Mouse (Mus musculus) central nervous system, embryonic 14 days (tissue): ENCODE data around the gene Cpox. TPM values are rescaled to one million over a fixed set of nuclear protein-coding genes. Genes with fewer than 3 reads are reported as not detected.

Source experiments
- polyA plus RNA-seq: library from polyadenylated mRNA; depleted of rRNA; stranded (reverse); fragments of >200 nt; gene quantifications from 2 replicates; pipeline ENCODE4 v1.2.3, GENCODE M21; 2012; rRNA removed

Cpox gene
- 11.1 and 13.3 TPM in 2 replicates for polyA plus RNA-seq

GRCm38 (mm10) chr16:58669917-58670630 is at the start of gene Cpox:
TSS of gene Cpox (plus strand) at chr16:58670292.

GRCm38 (mm10) chr16:58638689-58639175 is 31.4 kb upstream of the Cpox start, which contains the start of gene E330017A01Rik:
TSS of gene E330017A01Rik (minus strand) at chr16:58638739.

GRCm38 (mm10) chr16:58718666-58719120 is 48.6 kb downstream of the Cpox start, which contains the start of gene Gpr15:
TSS of gene Gpr15 (minus strand) at chr16:58719070.

GRCm38 (mm10) chr16:58727477-58728131 is 57.5 kb downstream of the Cpox start, which contains the start of gene Cldnd1:
TSS of gene Cldnd1 (plus strand) at chr16:58727910.

GRCm38 (mm10) chr16:58763076-58763475 is 93.0 kb downstream of the Cpox start, which contains the start of gene Olfr172:
TSS of gene Olfr172 (minus strand) at chr16:58763176.

Other genes starting within 250 kb of the Cpox start
- gene St3gal6, start 146.0 kb upstream of the Cpox start, polyA plus RNA-seq: 7.0 and 7.6 TPM in 2 replicates
- gene Gm813, start 53.3 kb upstream of the Cpox start, polyA plus RNA-seq: not detected in 2 replicates
- 0.05 and 0.09 TPM in 2 replicates for gene E330017A01Rik, start 31.6 kb upstream of the Cpox start, polyA plus RNA-seq
- gene Gpr15, start 48.8 kb downstream of the Cpox start, polyA plus RNA-seq: 0.13 and 0.15 TPM in 2 replicates
- 98.9 and 102 TPM in 2 replicates for gene Cldnd1, start 57.6 kb downstream of the Cpox start, polyA plus RNA-seq
- gene Olfr172, start 92.9 kb downstream of the Cpox start, polyA plus RNA-seq: not detected in 2 replicates
- gene Olfr173, start 130.0 kb downstream of the Cpox start, polyA plus RNA-seq: not detected in 2 replicates
- gene Olfr175-ps1, start 156.5 kb downstream of the Cpox start, polyA plus RNA-seq: not detected in 2 replicates
- not detected in 2 replicates for gene Olfr177, start 204.5 kb downstream of the Cpox start, polyA plus RNA-seq
- not detected in 2 replicates for gene Olfr178, start 221.8 kb downstream of the Cpox start, polyA plus RNA-seq